Mouse (Mus musculus) heart, embryonic 14.5 days (tissue): Measurements from ENCODE around the gene Dnaaf3. TPM values are rescaled to one million over a fixed set of nuclear protein-coding genes. Genes with fewer than 3 reads are reported as not detected.
"Not testable (repeated sequence)": the region's sequence is repeated elsewhere in the genome, so short reads cannot be mapped to it uniquely, and the experiment has no call there.

Experiments
- ATAC-seq: fragments of 200-750 bp; cut with Nextera tagmentation; 2 replicates; pipeline ENCODE4 v1.8.0; 2017; ENCODE audit warnings: low read depth, moderate TSS enrichment; ENCODE audit not compliant: insufficient number of reproducible peaks, insufficient read depth, low FRiP score
- H3K27ac ChIP-seq, 2 experiments: fragments of 200-500 bp in 1 of 2; fragments of 300-500 bp in 1 of 2; sonication (generic) in 1 of 2; replicated peaks in 1 of 2; 2 replicates each; pipeline ENCODE4 v1.5.1; 2012 to 2014; ENCODE audit warnings: low read depth in 2 of 2, low read length in 2 of 2, control low read depth in 1 of 2, mild to moderate bottlenecking in 1 of 2, mixed read lengths in 1 of 2; ENCODE audit not compliant: control insufficient read depth in 1 of 2, insufficient read depth in 1 of 2
- H3K27me3 ChIP-seq: fragments of 300-500 bp; sonication (generic); 2 replicates; pipeline ENCODE4 v1.6.1; 2014; ENCODE audit warnings: mild to moderate bottlenecking, low read length, control low read depth; ENCODE audit not compliant: control insufficient read depth, insufficient read depth
- H3K36me3 ChIP-seq: fragments of 300-500 bp; sonication (generic); 2 replicates; pipeline ENCODE4 v1.6.1; 2014; ENCODE audit warnings: mild to moderate bottlenecking, control low read depth, low read length, mixed read lengths; ENCODE audit not compliant: control insufficient read depth, insufficient read depth
- H3K4me1 ChIP-seq, 2 experiments: fragments of 200-500 bp in 1 of 2; fragments of 300-500 bp in 1 of 2; sonication (generic) in 1 of 2; 2 replicates each; pipeline ENCODE4 v1.6.1; 2012 to 2014; ENCODE audit warnings: low read length in 2 of 2, control low read depth in 1 of 2, mixed read lengths in 1 of 2; ENCODE audit not compliant: control insufficient read depth in 2 of 2, insufficient read depth in 2 of 2
- H3K4me2 ChIP-seq: fragments of 300-500 bp; sonication (generic); 2 replicates; pipeline ENCODE4 v1.6.1; 2014; ENCODE audit warnings: mild to moderate bottlenecking, low read length
- H3K4me3 ChIP-seq, 2 experiments: fragments of 200-500 bp in 1 of 2; fragments of 300-500 bp in 1 of 2; sonication (generic) in 1 of 2; 2 replicates each; pipeline ENCODE4 v1.5.1; 2012 to 2014; ENCODE audit warnings: low read length in 2 of 2, mild to moderate bottlenecking in 2 of 2, control low read depth in 1 of 2, low read depth in 1 of 2, moderate library complexity in 1 of 2; ENCODE audit not compliant: control insufficient read depth in 1 of 2, insufficient read depth in 1 of 2
- H3K9ac ChIP-seq: fragments of 300-500 bp; sonication (generic); 2 replicates; pipeline ENCODE4 v1.6.1; 2014; ENCODE audit warnings: mild to moderate bottlenecking, low read length
- H3K9me3 ChIP-seq: fragments of 300-500 bp; sonication (generic); 2 replicates; pipeline ENCODE4 v1.6.1; 2016; ENCODE audit warnings: low read length, control low read depth; ENCODE audit not compliant: control insufficient read depth
- WGBS: fragments of 180-500 bp; shearing (Covaris S2); extraction: QIAGEN DNeasy Blood & Tissue Kit; methylation state at CpG from one replicate; pipeline ENCODE4 v1.1.7; 2014; 5-methylcytosine and 5-hydroxymethylcytosine counted together
- polyA plus RNA-seq: library from polyadenylated mRNA; unstranded; fragments of >200 nt; fragmentation: Nextera tagmentation; extraction: Ambion mirVana; gene quantifications from 2 replicates; pipeline ENCODE4 v1.2.1, GENCODE M21; 2014

Dnaaf3 gene
- polyA plus RNA-seq, 1 experiment from 2014 or later, result 0.15 TPM

DNA sequence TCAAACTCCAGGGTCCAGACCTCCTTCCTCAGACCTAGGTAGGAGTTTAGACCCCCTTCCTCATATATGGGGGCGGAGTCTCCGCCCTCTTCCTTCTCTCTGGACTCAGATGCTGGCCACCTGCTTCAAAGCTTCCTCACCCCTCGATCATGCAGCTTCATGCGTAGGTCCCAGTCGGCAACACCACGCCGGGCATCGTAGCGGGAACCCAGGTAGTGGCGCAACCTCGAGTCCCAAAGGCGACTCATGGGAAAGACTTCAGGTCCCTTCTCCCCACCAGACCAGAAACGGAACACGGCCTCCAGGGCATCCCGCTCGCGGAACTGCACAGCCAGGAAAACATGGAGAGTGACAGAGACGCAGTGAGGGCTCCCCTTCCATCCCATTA is 5.0 kb downstream of the Dnaaf3 start:
- 45% methylated on average over 18 of the region's 18 CpGs for WGBS
- Histone ChIP-seq H3K27me3 (0 out of 2 replicates have a peak, but pooled peaks cover 4% of the 10 kb centered on the region), H3K4me2 (peak overlapping the region; percentile 69), H3K9ac (peak overlapping the region; percentile 64; the same call in 1 of the 2 replicates), H3K27ac (no peak overlapping the region), H3K4me1 (peaks cover 11 to 23% of the 10 kb centered on the region in 2 experiments), H3K36me3 (no peaks in the 10 kb centered on the region), H3K9me3 (no peaks in the 10 kb centered on the region), H3K4me3 (0 out of 4 replicates have a peak overlapping the region, but pooled peaks of 1 of the 2 experiments have one; percentile 34)
- no peak for ATAC-seq

DNA sequence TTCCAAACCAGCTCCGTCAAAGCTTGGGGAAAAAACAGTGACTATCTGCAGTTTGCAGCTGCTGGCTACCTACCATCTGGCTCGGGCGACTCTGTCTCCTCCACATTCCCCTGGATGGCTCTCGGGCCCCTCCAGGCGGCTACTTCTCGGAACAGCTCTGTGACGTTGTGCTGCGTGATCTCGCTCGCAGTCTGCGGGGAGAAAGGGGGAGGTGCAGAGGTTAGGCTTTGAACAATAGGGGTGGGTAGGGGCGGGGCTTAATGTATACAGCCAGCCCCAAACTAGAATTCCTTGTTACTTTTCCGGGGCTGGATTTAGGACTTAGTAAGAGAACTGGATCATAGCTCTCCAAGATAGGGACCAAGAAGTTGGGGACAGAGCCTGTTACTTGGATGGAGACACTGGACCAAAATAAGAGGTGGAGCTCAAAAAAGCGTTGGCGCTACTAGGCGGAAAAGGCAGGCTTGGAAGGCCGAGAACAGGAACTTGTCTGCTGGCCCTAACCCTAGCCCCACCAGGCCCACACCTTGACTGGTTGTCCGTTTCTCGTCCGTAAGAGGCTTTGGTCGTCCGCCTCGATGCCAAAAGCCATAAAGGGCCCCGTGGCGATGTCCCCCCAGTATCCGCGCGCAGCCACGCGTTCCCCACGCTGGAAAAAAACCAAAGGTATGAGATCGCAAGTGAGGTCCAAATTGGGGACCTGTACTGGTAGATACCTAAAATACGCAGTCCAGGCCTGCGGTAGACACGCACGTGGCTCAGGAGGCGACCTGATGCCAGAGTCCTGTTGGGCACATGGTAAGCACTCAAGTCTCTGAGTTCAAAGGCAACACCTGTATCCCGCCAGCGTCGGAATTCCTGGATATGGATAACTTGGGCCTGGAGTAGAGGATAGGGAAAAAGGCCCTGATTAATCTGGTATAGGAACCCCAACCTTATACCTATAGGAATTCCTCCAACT is 5.6 kb downstream of the Dnaaf3 start:
- ATAC-seq, result peak; percentile 74
- H3K4me1 ChIP-seq, result peaks cover 11 to 20% of the 10 kb centered on the region in 2 experiments
- H3K4me3 ChIP-seq, result peak overlapping the region; percentile 34 to 41
- H3K9me3 ChIP-seq, result no peaks in the 10 kb centered on the region
- H3K27me3 ChIP-seq, result 0 out of 2 replicates have a peak, but pooled peaks cover 4% of the 10 kb centered on the region
- H3K36me3 ChIP-seq, result no peaks in the 10 kb centered on the region
- 18% methylated on average over 40 of the region's 40 CpGs for WGBS
- H3K4me2 ChIP-seq, result peak overlapping the region; percentile 69
- H3K9ac ChIP-seq, result peak overlapping the region; percentile 64
- peak overlapping the region; percentile 5 to 20; a peak in 1 of 4 replicates for H3K27ac ChIP-seq

DNA sequence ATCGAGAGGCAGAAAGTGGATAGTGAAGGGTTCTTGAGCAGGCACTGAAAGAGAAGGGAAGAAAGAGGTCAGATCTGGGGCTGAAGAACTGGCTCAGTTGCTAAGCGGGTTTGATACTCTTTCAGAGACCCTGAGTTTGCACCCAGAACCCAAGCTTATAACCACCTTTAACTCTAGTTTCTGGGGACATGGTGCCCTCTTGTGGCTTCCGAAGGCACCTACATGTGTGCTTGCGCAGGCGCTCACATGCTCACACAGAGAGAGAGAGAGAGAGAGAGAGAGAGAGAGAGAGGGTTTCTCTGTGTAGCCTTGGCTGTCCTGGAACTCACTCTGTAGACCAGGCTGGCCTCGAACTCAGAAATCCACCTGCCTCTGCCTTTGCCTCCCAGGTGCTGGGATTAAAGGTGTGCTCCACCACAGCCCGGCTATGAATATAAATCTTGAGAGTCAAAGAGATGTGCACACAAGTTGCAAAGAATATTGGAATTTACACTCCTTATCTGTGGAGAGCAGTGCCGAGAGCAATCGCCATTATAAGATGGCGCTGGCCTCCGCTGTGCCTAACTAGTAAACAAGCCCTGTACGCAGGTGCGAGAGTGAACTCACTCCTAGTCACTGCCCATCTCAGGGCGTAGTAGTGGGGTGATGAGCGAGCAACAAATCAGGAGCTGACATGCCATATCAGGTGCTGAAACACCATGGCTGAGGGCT is 7.9 kb downstream of the Dnaaf3 start, which contains the start of gene Tnni3:
Gene Tnni3, minus strand, starts transcription at position 18 of the 711 bp plus-strand sequence.
- peak within 1 kb of the TSS; percentile 97 to 99; a peak in 3 of 4 replicates for H3K27ac ChIP-seq
- not testable (repeated sequence) for H3K9me3 ChIP-seq, H3K27me3 ChIP-seq, ATAC-seq
- WGBS, result 65% methylated on average over 15 of the region's 15 CpGs
- H3K4me3 ChIP-seq, result peak within 1 kb of the TSS in 1 of 2 experiments; percentile 69; a peak in 1 of 4 replicates
- H3K36me3 ChIP-seq, result peaks cover 13% of the 10 kb centered on the region
- peaks cover 20 to 27% of the 10 kb centered on the region in 2 experiments for H3K4me1 ChIP-seq
- peak within 1 kb of the TSS; percentile 69 for H3K4me2 ChIP-seq
- peak within 1 kb of the TSS; percentile 92 for H3K9ac ChIP-seq

DNA sequence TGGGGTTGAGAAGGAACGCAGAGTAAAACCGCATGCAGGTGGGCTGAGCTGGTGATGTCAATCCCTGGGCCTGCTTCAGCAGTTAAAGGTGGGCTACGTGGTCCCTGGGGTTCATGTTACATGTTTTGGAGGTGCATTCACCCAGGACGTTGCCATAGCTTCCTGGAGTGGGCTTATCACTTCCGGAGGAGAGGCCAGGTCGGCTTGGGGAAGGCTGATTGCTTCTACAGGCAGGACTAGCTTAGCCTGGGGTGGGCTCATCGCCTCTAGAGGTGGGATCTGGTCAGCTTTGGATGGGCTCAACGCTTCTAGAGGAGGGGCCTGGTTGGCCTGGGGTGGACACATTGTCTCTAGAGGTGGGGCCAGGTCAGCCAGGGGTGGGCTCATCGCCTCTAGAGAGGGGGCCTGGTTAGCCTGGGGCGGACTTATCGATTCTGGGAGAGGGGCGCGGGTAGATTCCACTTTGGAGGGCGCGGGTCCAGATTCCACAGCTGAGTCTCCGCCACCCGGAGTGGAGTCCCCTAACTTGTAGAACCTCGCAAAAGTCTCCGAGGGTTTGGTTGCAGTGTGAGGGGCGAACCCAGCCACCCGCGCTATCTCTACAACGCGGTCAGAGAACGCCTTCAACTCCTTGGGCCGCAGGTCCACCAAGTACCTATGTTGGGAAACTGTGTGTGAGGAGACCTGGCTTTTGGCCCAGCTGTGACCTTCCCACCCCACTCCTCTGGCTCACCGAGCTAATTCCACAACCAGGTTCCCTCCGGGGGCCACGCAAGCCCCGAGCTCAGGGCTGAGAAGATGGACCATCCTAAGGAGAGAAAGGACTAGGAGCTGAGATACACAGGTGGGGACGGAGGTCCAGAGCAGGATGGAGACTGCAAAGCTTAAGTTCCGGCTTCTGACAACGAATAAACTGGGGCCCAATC is 8.8 kb downstream of the Dnaaf3 start:
- H3K4me3 ChIP-seq, result peak overlapping the region in 1 of 2 experiments; percentile 69; a peak in 2 of 4 replicates
- peaks cover 22% of the 10 kb centered on the region for H3K36me3 ChIP-seq
- 78% methylated on average over 33 of the region's 33 CpGs for WGBS
- H3K4me2 ChIP-seq, result peak overlapping the region; percentile 69
- H3K27ac ChIP-seq, result peak overlapping the region; percentile 97 to 99; a peak in 3 of 4 replicates
- peak overlapping the region; percentile 92 for H3K9ac ChIP-seq
- H3K4me1 ChIP-seq, result peaks cover 25 to 30% of the 10 kb centered on the region in 2 experiments
- 0 out of 2 replicates have a peak, but pooled peaks cover 4% of the 10 kb centered on the region for H3K27me3 ChIP-seq
- no peak for ATAC-seq
- no peaks in the 10 kb centered on the region for H3K9me3 ChIP-seq

DNA sequence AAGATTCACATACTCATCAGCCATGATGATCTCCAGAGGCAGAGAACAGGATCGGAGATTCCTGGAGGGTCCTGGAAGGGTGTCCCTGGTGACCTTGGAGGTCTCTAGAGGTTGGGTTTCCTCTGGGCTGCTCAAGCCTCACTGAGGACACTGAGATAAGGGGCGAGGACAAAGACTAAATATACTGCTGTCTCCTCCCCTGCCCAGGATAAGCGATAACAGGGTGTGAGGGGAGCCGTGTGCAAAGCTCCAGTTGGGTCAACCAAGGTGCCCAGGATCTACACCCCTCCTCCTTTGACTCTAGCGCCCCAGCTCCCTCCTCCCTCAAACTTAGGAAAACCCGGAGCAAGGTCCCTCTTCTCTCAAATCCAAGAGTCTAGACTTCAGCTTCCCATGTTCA is 10.0 kb downstream of the Dnaaf3 start:
- Histone ChIP-seq H3K4me3 (peak overlapping the region; percentile 69 to 70), H3K9me3 (no peaks in the 10 kb centered on the region), H3K4me2 (peak overlapping the region; percentile 69), H3K4me1 (peaks cover 28 to 35% of the 10 kb centered on the region in 2 experiments), H3K36me3 (peaks cover 33% of the 10 kb centered on the region), H3K27ac (peak overlapping the region; percentile 97 to 99), H3K9ac (peak overlapping the region; percentile 92), H3K27me3 (0 out of 2 replicates have a peak, but pooled peaks cover 3% of the 10 kb centered on the region)
- peak; percentile 76 for ATAC-seq
- 17% methylated on average over 6 of the region's 6 CpGs for WGBS

DNA sequence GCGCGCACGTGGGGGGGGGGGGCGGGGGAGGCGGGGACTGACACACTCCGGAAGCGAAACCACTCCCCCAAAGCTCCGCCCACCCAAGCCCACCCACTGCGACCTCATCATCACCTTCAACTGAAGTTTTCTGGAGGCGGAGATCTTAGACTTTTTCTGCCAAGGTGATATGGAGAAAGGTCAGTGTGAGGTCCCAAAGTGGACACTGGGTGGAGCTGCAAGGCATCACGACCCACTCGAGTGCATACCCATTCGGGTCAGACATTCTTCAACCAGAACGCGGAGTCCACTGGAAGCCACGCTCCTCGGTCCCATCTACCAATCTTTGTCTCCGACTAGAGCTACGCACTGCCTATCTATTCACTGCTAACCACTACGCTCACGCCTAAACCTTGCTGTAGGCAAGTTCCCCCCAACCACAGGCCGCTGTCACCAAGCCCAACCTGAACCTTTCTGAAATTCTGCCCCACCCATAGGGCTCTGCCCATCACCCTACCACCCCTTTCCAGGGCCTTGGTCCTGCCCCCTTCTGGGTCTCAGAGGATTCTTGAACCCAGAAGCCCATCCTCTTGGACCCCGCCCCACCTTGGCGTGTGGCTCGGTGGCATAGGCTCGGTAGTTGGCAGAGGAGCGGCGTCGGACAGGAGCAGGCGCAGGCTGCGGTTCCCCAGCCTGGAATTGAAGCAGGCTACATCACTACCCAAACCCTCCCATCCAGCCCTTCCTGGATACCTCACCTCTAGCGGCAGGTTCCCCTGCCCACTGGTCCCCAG is 10.8 kb downstream of the Dnaaf3 start:
- Histone ChIP-seq H3K4me1 (peaks cover 31 to 34% of the 10 kb centered on the region in 2 experiments), H3K27ac (peak overlapping the region; percentile 97 to 99), H3K9ac (peak overlapping the region; percentile 92), H3K4me3 (peak overlapping the region; percentile 69 to 70), H3K36me3 (peaks cover 33% of the 10 kb centered on the region), H3K27me3 (no peaks in the 10 kb centered on the region), H3K9me3 (no peaks in the 10 kb centered on the region), H3K4me2 (peak overlapping the region; percentile 69)
- ATAC-seq, result no peak
- 15% methylated on average over 32 of the region's 32 CpGs for WGBS
